Mouse (Mus musculus): Measurements from ENCODE around the gene Tdrd3. TPM values are rescaled to one million over a fixed set of nuclear protein-coding genes. Genes with fewer than 3 reads are reported as not detected.

The Tdrd3 gene
- 34.2 and 36.7 TPM in 2 replicates for polyA plus RNA-seq (2014; fragmentation: Nextera tagmentation; extraction: Ambion mirVana)

GRCm38 (mm10) chr14:87415808-87416721 is at the start of gene Tdrd3:
Tdrd3 (plus strand) TSS chr14:87416639.
- 0 out of 2 replicates have a peak, but pooled peaks have one; percentile 1 for TF ChIP-seq CTCF (IDR thresholded peaks at IDR 0.05; ENCODE audit: low read depth)
- H3K4me2 ChIP-seq, result peak within 1 kb of the TSS; percentile 70
- no peaks in the 10 kb centered on the region for H3K27me3 ChIP-seq (ENCODE audit: insufficient read depth, low read length)
- no peaks in the 10 kb centered on the region for H3K9me3 ChIP-seq (ENCODE audit: low read depth, low read length)
- DNase-seq, result peak; percentile 96
- H3K27ac ChIP-seq (ENCODE audit: low read depth), result peak within 1 kb of the TSS; percentile 100
- H3K4me3 ChIP-seq (ENCODE audit: low read depth, low read length), result peak within 1 kb of the TSS; percentile 76
- no peaks in the 10 kb centered on the region for H3K4me1 ChIP-seq (ENCODE audit: insufficient read depth)
- peak within 1 kb of the TSS; percentile 97 for H3K9ac ChIP-seq
- under 1% methylated on average over 85 of the region's 85 CpGs for WGBS
- ATAC-seq (ENCODE audit: insufficient read depth), result peak; percentile 96
- H3K36me3 ChIP-seq (ENCODE audit: insufficient read depth), result no peaks in the 10 kb centered on the region

- Histone ChIP-seq H3K4me2 (no peak overlapping the region), H3K9me3 (ENCODE audit: low read depth, low read length) (no peaks in the 10 kb centered on the region), H3K27me3 (ENCODE audit: insufficient read depth, low read length) (no peaks in the 10 kb centered on the region), H3K27ac (ENCODE audit: low read depth) (no peak overlapping the region), H3K36me3 (ENCODE audit: insufficient read depth) (no peaks in the 10 kb centered on the region), H3K4me3 (ENCODE audit: low read depth, low read length) (no peak overlapping the region), H3K4me1 (ENCODE audit: insufficient read depth) (no peaks in the 10 kb centered on the region), H3K9ac (no peak overlapping the region)
- ATAC-seq (ENCODE audit: insufficient read depth) (peak; percentile 66; the same call in 1 of the 2 replicates), DNase-seq (peak; percentile 46)
- no peak for TF ChIP-seq CTCF (IDR thresholded peaks at IDR 0.05; ENCODE audit: low read depth)
- 34% methylated on average over 3 of the region's 3 CpGs for whole genome bisulfite sequencing
Measured at GRCm38 (mm10) chr14:87367169-87367568, 49.3 kb upstream of the Tdrd3 start.

- Histone ChIP-seq H3K36me3 (ENCODE audit: insufficient read depth) (no peaks in the 10 kb centered on the region), H3K9ac (no peak overlapping the region), H3K4me2 (no peak overlapping the region), H3K27me3 (ENCODE audit: insufficient read depth, low read length) (no peaks in the 10 kb centered on the region), H3K27ac (ENCODE audit: low read depth) (no peak overlapping the region), H3K4me3 (ENCODE audit: low read depth, low read length) (no peak overlapping the region), H3K4me1 (ENCODE audit: insufficient read depth) (no peaks in the 10 kb centered on the region), H3K9me3 (ENCODE audit: low read depth, low read length) (no peaks in the 10 kb centered on the region)
- TF ChIP-seq CTCF (IDR thresholded peaks at IDR 0.05; ENCODE audit: low read depth), result no peak
- DNase-seq (no peak), ATAC-seq (ENCODE audit: insufficient read depth) (no peak)
- 64% methylated on average over 2 of the region's 2 CpGs for WGBS
Measured at GRCm38 (mm10) chr14:87383041-87383440, 33.4 kb upstream of the Tdrd3 start.

- H3K4me3 ChIP-seq (ENCODE audit: low read depth, low read length), result no peak overlapping the region
- H3K27me3 ChIP-seq (ENCODE audit: insufficient read depth, low read length), result no peaks in the 10 kb centered on the region
- ATAC-seq (ENCODE audit: insufficient read depth) (no peak), DNase-seq (no peak)
- TF ChIP-seq CTCF (IDR thresholded peaks at IDR 0.05; ENCODE audit: low read depth), result no peak
- no peak overlapping the region for H3K27ac ChIP-seq (ENCODE audit: low read depth)
- H3K9me3 ChIP-seq (ENCODE audit: low read depth, low read length), result no peaks in the 10 kb centered on the region
- H3K4me1 ChIP-seq (ENCODE audit: insufficient read depth), result no peaks in the 10 kb centered on the region
- no peak overlapping the region for H3K4me2 ChIP-seq
- no peak overlapping the region for H3K9ac ChIP-seq
- no peaks in the 10 kb centered on the region for H3K36me3 ChIP-seq (ENCODE audit: insufficient read depth)
- WGBS, result 70% methylated on average over 7 of the region's 7 CpGs
Measured at GRCm38 (mm10) chr14:87384288-87385268, 31.9 kb upstream of the Tdrd3 start.

- Histone ChIP-seq H3K4me1 (ENCODE audit: insufficient read depth) (no peaks in the 10 kb centered on the region), H3K27me3 (ENCODE audit: insufficient read depth, low read length) (no peaks in the 10 kb centered on the region), H3K4me2 (no peak overlapping the region), H3K27ac (ENCODE audit: low read depth) (no peak overlapping the region), H3K36me3 (ENCODE audit: insufficient read depth) (no peaks in the 10 kb centered on the region), H3K9ac (no peak overlapping the region), H3K9me3 (ENCODE audit: low read depth, low read length) (no peaks in the 10 kb centered on the region), H3K4me3 (ENCODE audit: low read depth, low read length) (no peak overlapping the region)
- no peak for ATAC-seq (ENCODE audit: insufficient read depth)
- no peak for DNase-seq
- no peak for TF ChIP-seq CTCF (IDR thresholded peaks at IDR 0.05; ENCODE audit: low read depth)
- WGBS, result 95% methylated on average over 3 of the region's 3 CpGs
Measured at GRCm38 (mm10) chr14:87393096-87393495, 23.3 kb upstream of the Tdrd3 start.

- ATAC-seq (ENCODE audit: insufficient read depth) (no peak), DNase-seq (no peak)
- no peaks in the 10 kb centered on the region for H3K9me3 ChIP-seq (ENCODE audit: low read depth, low read length)
- no peak for TF ChIP-seq CTCF (IDR thresholded peaks at IDR 0.05; ENCODE audit: low read depth)
- no peak overlapping the region for H3K27ac ChIP-seq (ENCODE audit: low read depth)
- WGBS, result 46% methylated on average over 5 of the region's 5 CpGs
- H3K9ac ChIP-seq, result no peak overlapping the region
- no peaks in the 10 kb centered on the region for H3K27me3 ChIP-seq (ENCODE audit: insufficient read depth, low read length)
- no peak overlapping the region for H3K4me2 ChIP-seq
- no peak overlapping the region for H3K4me3 ChIP-seq (ENCODE audit: low read depth, low read length)
- H3K4me1 ChIP-seq (ENCODE audit: insufficient read depth), result no peaks in the 10 kb centered on the region
- H3K36me3 ChIP-seq (ENCODE audit: insufficient read depth), result no peaks in the 10 kb centered on the region
Measured at GRCm38 (mm10) chr14:87396643-87397042, 19.8 kb upstream of the Tdrd3 start.
